Mouse (Mus musculus) cerebellum, adult 2 months (tissue): ENCODE measurements around the gene Srsf5. TPM values are rescaled to one million over a fixed set of nuclear protein-coding genes. Genes with fewer than 3 reads are reported as not detected.

Experiments
- DNase-seq, 2 experiments: peaks; one replicate each; pipeline ENCODE4 v3.0.0; 2021
- H3K27ac ChIP-seq: fragments of 200-500 bp; 2 replicates; pipeline ENCODE4 v1.5.1; 2012; ENCODE audit warnings: low read length, control low read depth, inconsistent platforms; ENCODE audit not compliant: insufficient read depth
- H3K27me3 ChIP-seq: fragments of 200-500 bp; 2 replicates; pipeline ENCODE4 v1.6.1; 2012; ENCODE audit warnings: inconsistent platforms, mild to moderate bottlenecking, low read length, moderate library complexity; ENCODE audit not compliant: control insufficient read depth, insufficient read depth
- H3K4me1 ChIP-seq: fragments of 200-500 bp; 2 replicates; pipeline ENCODE4 v1.6.1; 2011; ENCODE audit warnings: low read length; ENCODE audit not compliant: control insufficient read depth, insufficient read depth
- H3K4me3 ChIP-seq: fragments of 200-500 bp; replicated peaks from 2 replicates; pipeline ENCODE3; 2011; ENCODE audit warnings: mild to moderate bottlenecking, low read depth, low read length, control low read depth; ENCODE audit not compliant: insufficient read depth
- CTCF ChIP-seq: fragments of 200-500 bp; IDR thresholded peaks from 2 replicates; pipeline ENCODE4 v1.5.1; 2011; ENCODE audit warnings: low read depth, mild to moderate bottlenecking, control low read depth, low read length, moderate library complexity, borderline replicate concordance; ENCODE audit not compliant: insufficient read depth
- POLR2A ChIP-seq: fragments of 200-500 bp; IDR thresholded peaks from 2 replicates; pipeline ENCODE4 v1.6.1; 2011; ENCODE audit warnings: low read length, control low read depth, borderline replicate concordance; ENCODE audit not compliant: insufficient read depth
- WGBS: fragments of 180-500 bp; shearing (Covaris S2); methylation state at CpG from one replicate; pipeline ENCODE4 v1.1.7; 2018; 5-methylcytosine and 5-hydroxymethylcytosine counted together
- polyA plus RNA-seq: library from polyadenylated mRNA; depleted of rRNA; stranded (reverse); fragments of >200 nt; gene quantifications from 2 replicates; pipeline ENCODE4 v1.2.3, GENCODE M21; 2012

Gene Srsf5
- polyA plus RNA-seq, 1 experiment, result 669 TPM

GRCm38 (mm10) chr12:80951640-80952219 lies 6.4 kb downstream of the Srsf5 start:
- 84% methylated on average over 3 of the region's 3 CpGs for WGBS
- Histone ChIP-seq H3K27me3 (no peaks in the 10 kb centered on the region), H3K4me1 (peaks cover 8% of the 10 kb centered on the region), H3K27ac (no peak overlapping the region), H3K4me3 (no peak overlapping the region)
- DNase-seq, result no peak
- TF ChIP-seq POLR2A (no peak), CTCF (no peak)

- H3K4me3 ChIP-seq, result no peak overlapping the region
- DNase-seq, result no peak
- peaks cover 5% of the 10 kb centered on the region for H3K4me1 ChIP-seq
- H3K27ac ChIP-seq, result no peak overlapping the region
- no peaks in the 10 kb centered on the region for H3K27me3 ChIP-seq
- TF ChIP-seq POLR2A (no peak), CTCF (no peak)
- 84% methylated on average over 1 of the region's 1 CpGs for WGBS
Observed at GRCm38 (mm10) chr12:80952526-80952925, 7.2 kb downstream of the Srsf5 start.

DNA sequence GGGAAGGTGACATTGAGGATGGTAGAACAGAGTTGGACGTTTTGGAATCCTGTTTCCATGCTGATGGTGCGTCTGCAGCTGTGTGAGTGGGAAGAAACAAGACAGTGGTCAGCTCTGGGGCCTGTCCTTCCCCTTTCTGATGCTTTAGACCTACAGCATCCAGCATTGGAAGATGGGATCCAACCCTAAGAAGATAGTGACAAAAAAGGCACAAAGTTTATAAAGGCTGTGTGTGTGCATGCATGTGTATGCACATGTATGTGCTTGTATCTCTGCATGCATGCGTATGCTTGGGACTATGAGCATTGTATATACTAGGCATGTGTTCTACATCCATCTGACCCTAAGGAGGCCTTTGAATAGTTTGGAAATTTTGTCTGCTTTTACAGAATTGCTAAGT lies 10.7 kb downstream of the Srsf5 start:
- H3K27me3 ChIP-seq, result no peaks in the 10 kb centered on the region
- 90% methylated on average over 3 of the region's 3 CpGs for WGBS
- no peaks in the 10 kb centered on the region for H3K4me1 ChIP-seq
- no peak overlapping the region for H3K27ac ChIP-seq
- TF ChIP-seq POLR2A (no peak), CTCF (no peak)
- no peak overlapping the region for H3K4me3 ChIP-seq
- DNase-seq, result no peak

DNA sequence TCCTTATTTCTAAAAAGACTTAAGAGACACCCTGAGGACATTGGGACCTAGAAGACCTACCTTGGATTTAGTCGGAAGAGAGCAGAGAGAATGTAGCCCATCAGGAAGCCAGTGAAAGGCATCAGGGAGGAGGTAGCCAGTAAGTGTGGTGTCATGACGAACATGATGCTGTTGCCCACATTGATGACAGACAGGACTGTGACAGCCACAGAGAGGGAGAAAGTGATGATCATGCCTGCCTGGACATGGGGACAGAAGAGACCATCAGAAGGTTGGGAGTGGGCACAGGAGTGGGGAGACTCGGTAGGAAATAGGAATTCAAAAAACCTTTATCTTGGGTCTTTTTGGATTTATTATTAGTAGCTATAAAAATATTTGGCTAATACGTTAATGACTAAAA lies 12.7 kb downstream of the Srsf5 start:
- H3K4me1 ChIP-seq, result no peaks in the 10 kb centered on the region
- no peak overlapping the region for H3K27ac ChIP-seq
- H3K4me3 ChIP-seq, result no peak overlapping the region
- TF ChIP-seq CTCF, result no peak
- no peak for DNase-seq
- WGBS, result 81% methylated on average over 4 of the region's 4 CpGs
- H3K27me3 ChIP-seq, result no peaks in the 10 kb centered on the region

- Histone ChIP-seq H3K27ac (no peak overlapping the region), H3K4me3 (no peak overlapping the region), H3K27me3 (no peaks in the 10 kb centered on the region), H3K4me1 (no peaks in the 10 kb centered on the region)
- TF ChIP-seq POLR2A (no peak), CTCF (no peak)
- DNase-seq, result peak in 1 of 2 experiments; percentile 4
- 85% methylated on average over 4 of the region's 4 CpGs for WGBS
Observed at GRCm38 (mm10) chr12:80962566-80962965, 17.3 kb downstream of the Srsf5 start.

DNA sequence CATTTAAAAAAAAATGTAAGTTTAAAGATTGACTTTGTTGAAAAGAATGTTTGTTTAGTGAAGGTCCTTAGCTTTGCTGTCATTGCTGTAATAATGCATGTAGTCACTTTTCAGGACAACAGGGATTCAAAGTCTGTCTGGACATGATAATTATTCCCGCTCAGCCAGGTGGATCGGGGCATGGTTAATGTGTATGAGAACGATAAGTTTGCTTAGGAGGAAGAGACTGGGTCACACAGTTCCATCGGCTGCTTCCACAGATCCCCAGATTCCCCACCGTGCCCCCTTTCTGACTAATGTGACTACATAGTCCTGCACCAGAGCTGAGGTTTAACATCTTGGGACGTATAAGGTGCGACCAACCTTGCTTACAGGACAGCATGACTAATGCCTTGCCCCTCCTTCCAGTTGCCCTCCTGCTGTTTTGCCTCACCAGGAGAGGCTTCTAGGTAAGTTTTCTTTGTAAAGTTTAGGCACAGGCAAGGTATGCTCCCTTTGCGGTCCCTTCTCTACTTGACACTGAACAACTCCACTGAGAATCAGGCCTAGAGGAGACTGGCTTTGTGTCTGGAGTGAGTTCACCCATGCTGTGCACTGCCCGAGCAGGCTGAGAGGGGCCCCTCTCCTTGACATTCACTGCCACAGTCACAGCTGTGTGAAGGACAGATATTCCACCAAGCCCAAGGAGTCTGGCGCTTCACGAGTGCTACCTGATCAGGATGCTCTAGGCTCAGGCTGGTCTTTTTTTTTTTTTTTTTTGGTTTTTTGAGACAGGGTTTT lies 20.9 kb downstream of the Srsf5 start:
- WGBS, result 73% methylated on average over 11 of the region's 11 CpGs
- no peak for DNase-seq
- no peaks in the 10 kb centered on the region for H3K27me3 ChIP-seq
- no peak overlapping the region for H3K27ac ChIP-seq
- no peak for TF ChIP-seq POLR2A
- TF ChIP-seq CTCF, result no peak
- no peaks in the 10 kb centered on the region for H3K4me1 ChIP-seq
- no peak overlapping the region for H3K4me3 ChIP-seq

DNA sequence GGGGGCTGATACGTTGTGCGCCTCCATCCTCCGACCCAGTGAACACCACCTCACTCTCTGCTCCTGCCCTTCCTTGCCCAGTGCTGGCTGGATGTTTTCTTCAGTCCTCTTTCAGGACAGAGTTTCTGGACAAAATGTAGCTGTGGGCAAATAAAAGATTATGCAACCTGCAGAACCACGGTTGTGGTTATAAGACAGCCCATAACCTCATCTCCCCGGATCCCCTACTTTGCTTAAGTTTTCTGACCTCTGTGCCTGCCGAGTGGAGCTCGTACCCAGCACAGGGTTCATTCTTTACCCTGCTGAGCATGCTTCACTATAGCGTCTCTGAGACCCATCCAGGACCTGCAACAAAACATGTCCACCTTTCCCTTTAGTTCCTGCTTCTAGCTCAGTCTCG lies 22.6 kb downstream of the Srsf5 start:
- no peaks in the 10 kb centered on the region; the same call in 1 of the 2 replicates for H3K27me3 ChIP-seq
- TF ChIP-seq POLR2A (no peak), CTCF (no peak)
- H3K4me1 ChIP-seq, result no peaks in the 10 kb centered on the region
- DNase-seq, result no peak
- no peak overlapping the region for H3K27ac ChIP-seq
- no peak overlapping the region for H3K4me3 ChIP-seq
- 90% methylated on average over 9 of the region's 9 CpGs for WGBS

- no peak for DNase-seq
- H3K27ac ChIP-seq, result no peak within 1 kb of the TSS
- H3K4me3 ChIP-seq, result no peak within 1 kb of the TSS
- TF ChIP-seq CTCF (no peak), POLR2A (no peak)
- no peaks in the 10 kb centered on the region; the same call in 1 of the 2 replicates for H3K27me3 ChIP-seq
- H3K4me1 ChIP-seq, result no peaks in the 10 kb centered on the region
- 78% methylated on average over 5 of the region's 5 CpGs for WGBS
Observed at GRCm38 (mm10) chr12:80968605-80969004, 23.3 kb downstream of the Srsf5 start, which contains the start of gene Slc10a1. TSS of gene Slc10a1 (minus strand) at chr12:80968705.
